Mouse (Mus musculus) G1E (cell line): Measurements from ENCODE around the gene Arhgap10.

Source experiments
- CTCF ChIP-seq: IDR thresholded peaks from 2 replicates; pipeline ENCODE4 v1.5.1; 2012; ENCODE audit warnings: low read depth, low read length, inconsistent platforms, mixed read lengths
- GATA1 ChIP-seq: IDR thresholded peaks from 2 replicates; pipeline ENCODE4 v1.6.1; 2012; ENCODE audit warnings: borderline replicate concordance, low read length, inconsistent platforms, mixed read lengths
- POLR2AphosphoS5 ChIP-seq: IDR thresholded peaks from 2 replicates; pipeline ENCODE4 v1.6.1; 2012; ENCODE audit warnings: low read depth, low read length, inconsistent platforms; ENCODE audit not compliant: insufficient replicate concordance
- TAL1 ChIP-seq: conservative IDR thresholded peaks from 2 replicates; pipeline ENCODE4 v1.6.1; 2012; ENCODE audit warnings: low read depth, low read length, inconsistent platforms, mixed read lengths

DNA sequence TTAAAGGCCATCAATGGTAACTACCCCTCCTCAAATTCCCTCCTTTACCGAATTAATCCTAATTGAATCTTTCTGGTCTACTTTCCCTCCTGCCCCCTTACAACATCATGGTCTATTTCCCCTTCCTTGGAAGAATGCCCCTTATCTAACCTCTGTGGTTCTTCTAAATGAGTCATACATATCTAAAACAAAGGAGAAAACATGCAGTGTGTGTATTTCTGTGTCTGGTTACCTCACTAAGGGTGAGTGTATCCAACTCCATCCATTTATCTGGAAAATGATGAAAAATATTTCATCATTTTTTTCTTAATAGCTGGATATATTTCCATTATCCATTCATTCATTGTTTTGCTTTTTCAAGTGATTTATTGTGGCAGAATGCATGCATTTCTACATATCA lies 286.5 kb downstream of the Arhgap10 start:
- TF ChIP-seq CTCF (no peak), TAL1 (no peak), POLR2AphosphoS5 (no peak), GATA1 (no peak)
